Mouse (Mus musculus): ENCODE data around the gene Ms4a4b.
"Not testable (repeated sequence)": the region's sequence is repeated elsewhere in the genome, so short reads cannot be mapped to it uniquely, and the experiment has no call there.

Gene Ms4a4b

DNA sequence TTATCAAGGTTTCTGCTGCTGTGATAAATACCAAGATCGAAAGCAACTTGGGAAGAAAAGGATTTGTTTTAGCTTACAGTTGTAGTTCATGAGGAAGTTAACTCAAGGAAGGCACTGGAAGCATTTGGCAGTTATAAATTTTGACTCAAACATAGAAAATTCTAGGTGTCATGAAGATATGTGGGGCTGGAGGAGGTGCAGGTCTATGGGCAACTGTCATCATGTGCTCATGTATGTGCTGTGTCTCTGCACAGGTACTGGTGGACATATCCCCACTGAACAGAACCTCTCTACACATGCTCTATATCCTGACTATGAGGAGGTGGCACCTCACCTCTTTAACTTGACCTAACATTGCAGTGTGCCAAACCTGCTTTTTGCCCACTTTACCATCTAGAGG lies 43.2 kb downstream of the Ms4a4b start:
- no peak for DNase-seq (ENCODE audit: low read depth, low spot score)

DNA sequence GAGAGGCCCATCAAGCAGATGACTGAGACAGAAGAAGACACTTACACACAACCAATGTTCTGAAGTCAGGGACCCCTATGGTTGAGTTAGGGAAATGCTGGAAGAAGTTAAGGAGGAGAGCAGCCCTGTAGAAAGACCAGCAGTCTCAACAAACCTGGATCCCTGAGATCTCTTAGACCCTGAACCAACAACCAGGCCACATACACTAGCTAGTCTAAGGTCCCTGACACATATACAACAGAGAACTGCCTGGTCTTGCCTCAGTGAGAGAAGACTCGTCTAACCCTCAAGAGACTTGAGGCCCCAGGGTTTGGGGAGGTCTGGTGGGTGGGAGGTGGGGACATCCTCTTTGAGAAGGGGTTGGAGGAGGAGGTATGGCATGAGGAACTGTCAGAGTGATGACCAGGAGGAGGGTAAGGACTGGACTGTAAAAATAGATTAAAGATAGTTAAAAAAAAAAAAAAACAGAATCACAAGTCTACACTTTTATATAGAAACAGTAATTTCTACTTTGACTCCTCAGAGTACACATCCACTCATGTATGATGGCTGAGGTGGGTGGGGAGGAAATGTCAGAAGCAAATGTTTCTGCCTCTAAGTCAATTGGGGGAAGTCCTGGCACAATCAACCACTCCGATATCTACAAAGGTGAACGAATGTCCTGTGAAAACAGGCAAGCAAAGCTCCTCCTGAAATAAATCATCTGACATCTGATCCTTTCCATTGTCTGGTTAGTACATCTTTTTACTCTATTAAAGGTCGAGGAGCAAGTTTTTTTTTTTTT lies 48.2 kb downstream of the Ms4a4b start:
- no peak for DNase-seq (ENCODE audit: low read depth, low spot score)

DNA sequence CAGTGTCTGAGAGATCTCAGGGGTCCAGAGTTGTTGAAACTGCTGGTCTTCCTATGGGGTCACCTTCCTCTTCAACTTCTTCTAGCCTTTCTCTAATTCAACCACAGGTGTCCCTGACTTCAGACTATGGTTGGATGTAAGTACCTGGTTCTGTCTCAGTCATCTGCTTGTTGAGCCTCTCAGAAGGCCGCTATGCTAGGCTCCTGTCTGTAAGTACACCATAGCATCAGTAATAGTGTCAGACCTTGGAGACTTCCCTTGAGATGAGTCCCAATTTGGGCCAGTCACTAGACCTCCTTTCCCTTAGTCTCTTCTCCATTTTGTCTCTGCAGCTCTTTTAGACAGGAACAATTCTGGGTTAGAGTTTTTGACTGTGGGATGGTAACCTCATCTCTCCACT lies 49.3 kb downstream of the Ms4a4b start:
- no peak for DNase-seq (ENCODE audit: low read depth, low spot score)

DNA sequence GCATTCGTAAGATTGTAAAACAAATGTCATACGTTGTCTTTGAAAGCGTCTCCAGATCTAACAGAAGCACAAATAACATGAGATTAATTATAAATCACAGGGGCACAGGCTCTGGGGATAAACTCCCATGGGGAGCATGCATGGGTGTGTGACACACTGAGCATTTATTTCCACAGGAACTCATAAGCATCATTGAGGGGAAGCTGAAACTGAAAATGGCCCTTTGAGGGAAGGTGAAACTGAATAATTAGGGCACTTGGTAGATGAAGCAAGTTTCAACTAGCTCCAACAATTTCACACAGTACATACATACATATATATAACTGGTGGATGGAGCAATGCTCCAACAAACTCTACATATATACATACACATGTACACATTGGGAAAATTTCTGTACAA lies 51.2 kb downstream of the Ms4a4b start:
- DNase-seq (ENCODE audit: low read depth, low spot score) = no peak

DNA sequence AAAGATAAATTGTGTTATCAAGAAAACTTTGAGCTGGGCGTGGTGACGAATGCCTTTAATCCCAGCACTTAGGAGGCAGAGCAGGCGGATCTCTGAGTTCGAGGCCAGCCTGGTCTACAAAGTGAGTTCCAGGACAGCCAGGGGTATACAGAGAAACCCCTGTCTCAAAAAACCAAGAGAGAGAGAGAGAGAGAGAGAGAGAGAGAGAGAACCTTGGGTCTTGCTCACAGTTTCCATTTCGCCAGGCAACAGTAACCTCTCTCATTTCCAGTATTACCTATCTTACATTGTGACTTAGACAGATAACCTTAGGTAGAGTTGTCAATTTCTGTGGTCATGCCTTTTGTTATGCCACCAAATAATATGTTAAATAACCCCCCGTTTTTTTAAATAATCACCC lies 53.0 kb downstream of the Ms4a4b start:
- DNase-seq (ENCODE audit: low read depth, low spot score) = no peak

DNA sequence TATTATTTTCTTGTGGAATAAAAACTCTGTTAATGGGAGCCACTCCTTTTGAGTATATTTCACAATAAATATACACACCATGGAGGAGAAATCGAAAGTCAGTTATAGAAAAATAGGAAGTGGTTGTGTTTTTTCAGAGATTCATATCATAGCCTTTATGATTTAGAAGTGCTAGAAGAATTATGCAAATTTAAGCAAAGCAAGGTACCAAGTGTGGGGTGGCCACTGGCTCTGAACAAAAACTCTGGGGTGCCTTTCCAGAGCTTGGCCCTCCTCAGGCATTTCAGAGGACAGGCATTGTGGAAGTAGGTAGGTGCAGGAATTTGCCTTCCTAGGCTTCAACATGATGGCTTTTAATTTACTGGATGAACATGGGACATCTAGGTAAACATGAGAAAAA lies 53.9 kb downstream of the Ms4a4b start:
- DNase-seq (ENCODE audit: low read depth, low spot score) = not testable (repeated sequence)

DNA sequence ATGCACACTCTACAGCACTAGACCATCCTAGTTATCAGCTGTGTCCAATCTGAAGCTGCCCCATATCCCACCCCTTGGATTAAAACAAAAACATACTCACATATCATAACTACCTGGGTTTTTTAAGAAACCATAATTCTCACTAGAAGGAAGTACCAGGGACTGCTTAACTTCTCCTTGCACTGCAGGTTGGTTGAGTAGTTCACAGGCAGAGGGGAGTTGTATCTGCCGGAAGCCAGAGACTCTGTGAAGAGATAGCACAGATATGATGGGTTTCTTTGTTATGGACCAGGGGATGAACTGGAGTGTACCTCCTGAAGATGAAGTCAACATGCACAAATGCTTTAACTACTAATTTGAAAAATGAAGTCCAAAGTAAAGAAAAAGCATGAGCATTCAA lies 57.4 kb downstream of the Ms4a4b start:
- DNase-seq (ENCODE audit: low read depth, low spot score) = no peak

DNA sequence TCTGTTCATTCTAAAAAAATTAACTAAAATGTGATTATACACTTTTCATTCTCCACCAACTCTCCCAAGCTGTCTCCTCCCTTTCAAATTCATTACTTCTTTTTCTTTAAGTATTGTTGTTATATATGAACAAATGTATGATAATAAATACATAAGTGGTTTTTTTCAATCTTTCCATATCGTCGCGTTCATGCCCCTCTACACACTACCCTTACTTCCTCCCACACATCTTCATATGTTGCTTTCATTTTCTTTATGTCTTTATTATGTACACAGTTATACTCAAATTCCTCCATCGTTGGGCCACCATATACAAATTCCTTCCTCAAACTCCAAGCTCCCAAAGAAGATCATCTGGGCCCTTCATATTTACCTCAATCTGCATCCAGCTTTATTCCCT lies 58.0 kb downstream of the Ms4a4b start:
- DNase-seq (ENCODE audit: low read depth, low spot score) = no peak

DNA sequence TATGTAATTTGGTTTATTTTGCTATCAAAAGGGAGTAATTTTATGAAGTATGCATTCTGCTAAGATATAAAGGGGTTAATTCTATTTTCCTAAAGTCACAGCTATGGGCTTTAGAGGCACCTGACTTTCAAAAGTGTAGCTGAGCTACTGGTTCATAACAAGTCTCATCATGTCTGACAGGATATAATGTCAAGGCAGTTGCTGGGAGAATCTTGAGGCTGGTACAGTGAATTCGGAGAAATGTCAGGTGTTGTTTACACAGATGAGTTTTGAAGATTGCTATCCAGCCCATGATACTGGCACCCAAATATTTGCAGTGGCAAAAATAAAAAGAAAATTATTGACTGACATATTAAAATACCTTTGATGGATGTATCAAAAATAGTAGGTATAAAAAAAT lies 61.5 kb downstream of the Ms4a4b start:
- DNase-seq (ENCODE audit: low read depth, low spot score) = no peak

DNA sequence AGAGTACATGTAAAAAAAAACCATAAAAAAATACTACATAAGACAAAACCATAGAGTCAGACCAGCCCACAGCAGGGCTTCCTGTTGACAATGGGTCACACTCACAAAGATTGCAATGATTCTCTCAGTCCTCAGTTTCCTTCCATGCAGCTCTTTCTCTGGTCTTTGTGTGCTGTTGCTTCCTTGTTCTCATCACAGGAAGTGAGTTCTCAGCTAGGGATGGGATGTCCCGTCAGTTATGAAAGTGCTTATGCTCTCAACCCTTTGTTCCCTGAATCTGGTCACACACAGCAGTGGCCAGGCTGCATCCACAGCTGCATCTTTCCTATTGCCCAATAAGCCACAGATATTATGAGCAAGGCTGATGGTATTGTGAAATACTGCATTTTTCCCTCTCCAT lies 70.1 kb downstream of the Ms4a4b start:
- peak; percentile 62 for DNase-seq (ENCODE audit: low read depth, low spot score)

DNA sequence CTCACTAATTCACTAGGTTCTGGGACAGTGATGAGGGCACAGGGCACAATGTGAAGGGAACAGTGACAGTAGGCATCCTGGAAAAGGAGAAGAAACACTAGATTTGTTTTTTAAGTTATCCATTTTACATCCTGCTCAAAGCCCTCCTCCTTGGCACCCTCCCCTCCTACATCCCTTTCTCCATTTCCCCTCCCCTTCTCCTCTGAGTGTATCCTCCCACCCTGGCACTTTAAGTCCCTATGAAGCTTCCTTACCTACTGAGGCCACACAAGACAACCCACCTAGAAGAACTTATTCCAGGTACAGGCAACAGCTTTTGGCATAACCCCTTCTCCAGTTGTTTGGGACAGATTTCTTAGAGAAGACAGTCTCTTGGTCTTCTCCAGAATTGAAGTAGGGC lies 72.9 kb downstream of the Ms4a4b start, which contains the start of gene Ms4a6b:
TSS of gene Ms4a6b (plus strand) at position 267 of the 400 bp plus-strand sequence.
- DNase-seq (ENCODE audit: low read depth, low spot score) = no peak

Measured in skeletal muscle tissue, adult 2 months (tissue).